Mouse (Mus musculus) heart, postnatal 0 days (tissue): Measurements from ENCODE around the gene Rbl2.

ENCODE experiments used
- CTCF ChIP-seq: IDR thresholded peaks from 2 replicates; pipeline ENCODE4 v1.5.1; 2016; ENCODE audit warnings: antibody characterized with exemption, control low read depth, low read depth
- EP300 ChIP-seq: IDR thresholded peaks from 2 replicates; pipeline ENCODE4 v1.6.1; 2016; ENCODE audit warnings: antibody characterized with exemption, low read depth

DNA sequence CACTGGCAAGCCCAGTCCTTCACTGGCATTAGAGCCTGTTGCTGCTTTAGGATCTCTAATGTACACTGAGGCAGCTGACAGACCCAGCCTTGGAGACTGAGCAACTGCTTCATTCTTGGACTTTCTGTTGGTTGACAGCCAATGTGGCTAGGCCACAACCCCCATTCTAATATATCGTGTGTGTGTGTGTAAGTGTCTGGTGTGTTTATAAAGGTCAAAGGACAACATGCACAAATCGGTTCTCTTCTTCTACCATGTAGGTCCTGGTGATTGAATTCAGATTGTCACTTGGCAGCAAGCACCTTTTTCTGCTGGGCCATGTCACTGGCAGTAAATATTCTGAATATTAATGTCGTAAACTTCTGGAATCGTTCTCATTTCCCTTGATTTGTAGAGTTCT, 23.5 kb upstream of the Rbl2 start:
- no peak for TF ChIP-seq CTCF
- no peak for TF ChIP-seq EP300
